Mouse (Mus musculus): ENCODE data around the gene Manba. TPM values are rescaled to one million over a fixed set of nuclear protein-coding genes. Genes with fewer than 3 reads are reported as not detected.

Gene Manba
- total and polyA plus RNA-seq, 3 experiments: 30.9 to 35.2 (median 31.5) TPM

GRCm38 (mm10) chr3:135485128-135485899 is at the start of gene Manba (continued):
- TF ChIP-seq MAZ (IDR thresholded peaks at IDR 0.05; ENCODE audit: low read depth, low read length): peak; percentile 34; the same call in 1 of the 2 replicates

GRCm38 (mm10) chr3:135436901-135437616 is 48.4 kb upstream of the Manba start:
- peaks cover 19% of the 10 kb centered on the region for H3K79me2 ChIP-seq (replicated peaks; ENCODE audit: control insufficient read depth, extremely low read depth, insufficient read depth, poor library complexity, severe bottlenecking)
- H3K4me3 ChIP-seq (replicated peaks in 1 of 3; ENCODE audit: low read depth in 2 of 3, low read length in 2 of 3, poor library complexity in 1 of 3): peak overlapping the region; percentile 60 to 81 (median 69)
- H3K9ac ChIP-seq (ENCODE audit: insufficient read depth, low read depth): peak overlapping the region; percentile 58
- TF ChIP-seq GABPA (IDR thresholded peaks at IDR 0.05; ENCODE audit: insufficient replicate concordance, low read depth, low read length): no peak
- TF ChIP-seq MAX (IDR thresholded peaks at IDR 0.05; ENCODE audit: low read length): no peak
- no peak for TF ChIP-seq HCFC1 (IDR thresholded peaks at IDR 0.05; ENCODE audit: low read depth, low read length)
- no peak for TF ChIP-seq MAFK (IDR thresholded peaks at IDR 0.05; ENCODE audit: insufficient replicate concordance, low read length)
- no peak for TF ChIP-seq TBP (conservative IDR thresholded peaks at IDR 0.05; ENCODE audit: low read depth, low read length)
- TF ChIP-seq MYC (IDR thresholded peaks at IDR 0.05; ENCODE audit: low read depth, low read length): no peak
- no peak for TF ChIP-seq ZKSCAN1 (IDR thresholded peaks at IDR 0.05; ENCODE audit: borderline replicate concordance, low read depth, low read length)
- no peak for TF ChIP-seq KAT2A (IDR thresholded peaks at IDR 0.05; ENCODE audit: insufficient replicate concordance, low read length)
- no peak for TF ChIP-seq CHD2 (IDR thresholded peaks at IDR 0.05; ENCODE audit: low read length)
- TF ChIP-seq TCF12 (IDR thresholded peaks at IDR 0.05; ENCODE audit: low read depth, low read length): no peak
- TF ChIP-seq E2F4 (IDR thresholded peaks at IDR 0.05; ENCODE audit: insufficient replicate concordance, low read depth, low read length): no peak
- TF ChIP-seq IRF4 (IDR thresholded peaks at IDR 0.05; ENCODE audit: low read depth, low read length): no peak
- no peak for TF ChIP-seq ZMIZ1 (IDR thresholded peaks at IDR 0.05; ENCODE audit: low read depth, low read length)
- TF ChIP-seq NELFE (IDR thresholded peaks at IDR 0.05; ENCODE audit: low read depth, low read length): no peak
- no peak for TF ChIP-seq EP300 (IDR thresholded peaks at IDR 0.05; ENCODE audit: low read length)
- no peak for TF ChIP-seq POLR2AphosphoS2 (IDR thresholded peaks at IDR 0.05; ENCODE audit: low read depth, low read length)
- TF ChIP-seq SMC3 (IDR thresholded peaks at IDR 0.05; ENCODE audit: low read depth, low read length): no peak
- TF ChIP-seq JUND (conservative IDR thresholded peaks at IDR 0.05; ENCODE audit: low read depth, low read length): no peak
- TF ChIP-seq CHD1 (IDR thresholded peaks at IDR 0.05; ENCODE audit: low read depth, low read length): no peak
- no peak for DNase-seq (ENCODE audit: extremely low read depth)
- peaks cover 5 to 30% of the 10 kb centered on the region in 2 experiments for H3K36me3 ChIP-seq (replicated peaks in 1 of 2; ENCODE audit: control insufficient read depth in 1 of 2, insufficient read depth in 1 of 2, low read length in 1 of 2)
- H3K4me1 ChIP-seq (ENCODE audit: control insufficient read depth in 1 of 2, insufficient read depth in 2 of 2): peaks cover 0 to 21% of the 10 kb centered on the region in 2 experiments; a peak in 2 of 4 replicates
- in situ Hi-C loops (cut with MboI; ENCODE audit: low pct_ligation_motif_present, low pct_unique_long_range_greater_than_20kb, low sequenced_read_pairs): no loop called here
- H3K27me3 ChIP-seq (replicated peaks): no peaks in the 10 kb centered on the region
- H3K27ac ChIP-seq (ENCODE audit: insufficient read depth, low read depth): no peak overlapping the region
- H3K9me3 ChIP-seq (replicated peaks; ENCODE audit: low read length): no peaks in the 10 kb centered on the region
- dilution Hi-C loops (cut with MboI; ENCODE audit: extremely low pct_ligation_motif_present, extremely low pct_unique_long_range_greater_than_20kb, low sequenced_read_pairs): no loop called here
- peak overlapping the region; percentile 81 for H3K4me2 ChIP-seq (ENCODE audit: insufficient read depth, low read depth, poor library complexity, severe bottlenecking)

Measured in CH12.LX (cell line).